Mouse (Mus musculus): ENCODE data around the gene Rps3. TPM values are rescaled to one million over a fixed set of nuclear protein-coding genes. Genes with fewer than 3 reads are reported as not detected.
"Not testable (repeated sequence)": the region's sequence is repeated elsewhere in the genome, so short reads cannot be mapped to it uniquely, and the experiment has no call there.

Rps3 gene
- polyA plus RNA-seq, 1 experiment from 2014 or later, result 821 TPM

DNA sequence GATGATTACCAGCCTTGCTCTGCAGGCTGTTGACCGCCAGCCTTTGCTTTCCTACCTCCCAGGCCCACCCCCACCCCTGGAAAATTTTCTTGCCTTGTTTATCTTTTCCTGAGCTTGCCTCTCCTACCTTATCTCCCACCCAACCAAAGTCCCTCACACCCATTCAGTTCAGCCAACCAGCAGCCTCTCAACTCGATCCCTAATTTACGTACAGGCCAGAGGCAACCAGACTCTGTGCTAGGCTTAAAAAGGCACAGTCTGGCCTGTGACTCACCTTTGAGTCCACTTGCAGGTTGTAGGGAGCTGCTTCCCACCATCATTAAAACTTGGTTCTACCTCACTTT lies 33.2 kb upstream of the Rps3 start:
- Histone ChIP-seq H3K27ac (replicated peaks; ENCODE audit: low read depth, low read length) (no peak overlapping the region), H3K4me2 (ENCODE audit: low read depth, low read length) (no peak overlapping the region), H3K9ac (replicated peaks; ENCODE audit: low read length) (no peak overlapping the region), H3K4me3 (ENCODE audit: low read depth, low read length) (no peak overlapping the region), H3K4me1 (ENCODE audit: control insufficient read depth, insufficient read depth, low read length) (no peaks in the 10 kb centered on the region), H3K36me3 (replicated peaks; ENCODE audit: control insufficient read depth, insufficient read depth, low read depth, low read length) (no peaks in the 10 kb centered on the region), H3K27me3 (ENCODE audit: control insufficient read depth, insufficient read depth, low read length) (no peaks in the 10 kb centered on the region), H3K9me3 (replicated peaks; ENCODE audit: control insufficient read depth, low read length) (no peaks in the 10 kb centered on the region)
- DNase-seq (ENCODE audit: low spot score), result no peak
- no peak for ATAC-seq (replicated peaks; ENCODE audit: insufficient number of reproducible peaks, low FRiP score, low TSS enrichment, low read depth)
- WGBS, result 80% methylated on average over 3 of the region's 3 CpGs

- H3K27me3 ChIP-seq (ENCODE audit: control insufficient read depth, insufficient read depth, low read length), result no peaks in the 10 kb centered on the region
- no peaks in the 10 kb centered on the region for H3K4me1 ChIP-seq (ENCODE audit: control insufficient read depth, insufficient read depth, low read length)
- no peak overlapping the region for H3K4me3 ChIP-seq (ENCODE audit: low read depth, low read length)
- 82% methylated on average over 9 of the region's 9 CpGs for WGBS
- ATAC-seq (replicated peaks; ENCODE audit: insufficient number of reproducible peaks, low FRiP score, low TSS enrichment, low read depth), result no peak
- H3K27ac ChIP-seq (replicated peaks; ENCODE audit: low read depth, low read length), result no peak overlapping the region
- no peak overlapping the region for H3K9ac ChIP-seq (replicated peaks; ENCODE audit: low read length)
- no peaks in the 10 kb centered on the region for H3K9me3 ChIP-seq (replicated peaks; ENCODE audit: control insufficient read depth, low read length)
- no peak overlapping the region for H3K4me2 ChIP-seq (ENCODE audit: low read depth, low read length)
- no peak for DNase-seq (ENCODE audit: low spot score)
- H3K36me3 ChIP-seq (replicated peaks; ENCODE audit: control insufficient read depth, insufficient read depth, low read depth, low read length), result no peaks in the 10 kb centered on the region
These were observed 32.7 kb upstream of the Rps3 start for GRCm38 (mm10) chr7:99516092-99516813.

DNA sequence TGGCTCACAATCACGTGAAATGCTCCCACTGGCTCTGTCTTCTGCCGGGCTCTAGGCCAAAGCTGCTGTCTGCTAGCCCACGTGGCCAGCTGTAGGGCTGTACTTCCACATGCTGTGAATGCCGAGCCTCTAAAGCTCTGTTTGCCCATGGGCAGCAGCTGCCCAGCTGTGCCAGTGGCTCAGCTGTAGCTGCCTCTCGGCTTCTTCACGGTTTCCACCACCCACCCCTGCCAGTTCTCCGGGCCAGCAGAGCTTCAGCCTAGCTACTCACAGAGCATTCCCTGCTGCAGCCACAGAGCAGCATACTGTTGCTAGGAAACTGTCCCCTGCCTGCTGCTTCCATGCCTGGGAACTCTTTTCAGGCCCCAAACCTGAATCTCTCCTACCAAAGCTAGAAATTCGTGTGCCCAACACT lies 26.6 kb upstream of the Rps3 start:
- ATAC-seq (replicated peaks; ENCODE audit: insufficient number of reproducible peaks, low FRiP score, low TSS enrichment, low read depth) (no peak), DNase-seq (ENCODE audit: low spot score) (peak; percentile 9)
- 14% methylated on average over 8 of the region's 8 CpGs for WGBS
- no peak overlapping the region for H3K4me2 ChIP-seq (ENCODE audit: low read depth, low read length)
- no peaks in the 10 kb centered on the region for H3K9me3 ChIP-seq (replicated peaks; ENCODE audit: control insufficient read depth, low read length)
- no peak overlapping the region for H3K4me3 ChIP-seq (ENCODE audit: low read depth, low read length)
- H3K9ac ChIP-seq (replicated peaks; ENCODE audit: low read length), result no peak overlapping the region
- H3K4me1 ChIP-seq (ENCODE audit: control insufficient read depth, insufficient read depth, low read length), result no peaks in the 10 kb centered on the region
- no peaks in the 10 kb centered on the region for H3K27me3 ChIP-seq (ENCODE audit: control insufficient read depth, insufficient read depth, low read length)
- H3K36me3 ChIP-seq (replicated peaks; ENCODE audit: control insufficient read depth, insufficient read depth, low read depth, low read length), result no peaks in the 10 kb centered on the region
- H3K27ac ChIP-seq (replicated peaks; ENCODE audit: low read depth, low read length), result no peak overlapping the region

- 34% methylated on average over 2 of the region's 2 CpGs for WGBS
- not testable (repeated sequence) for H3K27me3 ChIP-seq (ENCODE audit: control insufficient read depth, insufficient read depth, low read length); H3K36me3 ChIP-seq (replicated peaks; ENCODE audit: control insufficient read depth, insufficient read depth, low read depth, low read length); H3K9me3 ChIP-seq (replicated peaks; ENCODE audit: control insufficient read depth, low read length); ATAC-seq (replicated peaks; ENCODE audit: insufficient number of reproducible peaks, low FRiP score, low TSS enrichment, low read depth); H3K9ac ChIP-seq (replicated peaks; ENCODE audit: low read length); H3K4me2 ChIP-seq (ENCODE audit: low read depth, low read length); DNase-seq (ENCODE audit: low spot score); H3K27ac ChIP-seq (replicated peaks; ENCODE audit: low read depth, low read length); H3K4me3 ChIP-seq (ENCODE audit: low read depth, low read length); H3K4me1 ChIP-seq (ENCODE audit: control insufficient read depth, insufficient read depth, low read length)
These were observed 24.6 kb upstream of the Rps3 start for GRCm38 (mm10) chr7:99508187-99508586.

DNA sequence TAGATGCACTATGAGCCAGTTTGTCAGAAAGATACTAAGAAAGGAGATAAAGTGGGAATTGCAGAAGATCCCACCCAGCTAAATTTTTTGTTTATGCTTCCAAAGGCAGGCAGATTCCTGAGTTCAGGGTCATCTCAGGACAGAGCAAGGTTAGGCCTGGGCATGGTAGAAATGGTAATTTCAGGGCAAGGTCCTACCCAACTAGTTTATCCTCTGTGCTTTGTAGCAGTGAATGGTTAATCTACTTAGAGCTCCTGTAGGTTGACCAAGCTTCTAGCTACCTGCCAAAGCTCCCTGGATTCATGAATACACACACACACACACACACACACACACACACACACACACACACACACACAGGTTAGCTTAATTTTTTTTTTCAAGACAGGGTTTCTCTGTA lies 21.0 kb upstream of the Rps3 start:
- Histone ChIP-seq H3K27ac (replicated peaks; ENCODE audit: low read depth, low read length) (no peak overlapping the region), H3K27me3 (ENCODE audit: control insufficient read depth, insufficient read depth, low read length) (no peaks in the 10 kb centered on the region), H3K4me2 (ENCODE audit: low read depth, low read length) (no peak overlapping the region), H3K4me1 (ENCODE audit: control insufficient read depth, insufficient read depth, low read length) (no peaks in the 10 kb centered on the region), H3K9ac (replicated peaks; ENCODE audit: low read length) (no peak overlapping the region), H3K9me3 (replicated peaks; ENCODE audit: control insufficient read depth, low read length) (no peaks in the 10 kb centered on the region), H3K36me3 (replicated peaks; ENCODE audit: control insufficient read depth, insufficient read depth, low read depth, low read length) (no peaks in the 10 kb centered on the region), H3K4me3 (ENCODE audit: low read depth, low read length) (no peak overlapping the region)
- ATAC-seq (replicated peaks; ENCODE audit: insufficient number of reproducible peaks, low FRiP score, low TSS enrichment, low read depth) (no peak), DNase-seq (ENCODE audit: low spot score) (no peak)

GRCm38 (mm10) chr7:99501148-99501547 lies 17.6 kb upstream of the Rps3 start:
- Histone ChIP-seq H3K27me3 (ENCODE audit: control insufficient read depth, insufficient read depth, low read length) (no peaks in the 10 kb centered on the region), H3K4me1 (ENCODE audit: control insufficient read depth, insufficient read depth, low read length) (no peaks in the 10 kb centered on the region), H3K27ac (replicated peaks; ENCODE audit: low read depth, low read length) (no peak overlapping the region), H3K9ac (replicated peaks; ENCODE audit: low read length) (no peak overlapping the region), H3K4me3 (ENCODE audit: low read depth, low read length) (no peak overlapping the region), H3K4me2 (ENCODE audit: low read depth, low read length) (no peak overlapping the region), H3K9me3 (replicated peaks; ENCODE audit: control insufficient read depth, low read length) (no peaks in the 10 kb centered on the region), H3K36me3 (replicated peaks; ENCODE audit: control insufficient read depth, insufficient read depth, low read depth, low read length) (no peaks in the 10 kb centered on the region)
- 51% methylated on average over 1 of the region's 1 CpGs for WGBS
- DNase-seq (ENCODE audit: low spot score), result no peak
- no peak for ATAC-seq (replicated peaks; ENCODE audit: insufficient number of reproducible peaks, low FRiP score, low TSS enrichment, low read depth)

DNA sequence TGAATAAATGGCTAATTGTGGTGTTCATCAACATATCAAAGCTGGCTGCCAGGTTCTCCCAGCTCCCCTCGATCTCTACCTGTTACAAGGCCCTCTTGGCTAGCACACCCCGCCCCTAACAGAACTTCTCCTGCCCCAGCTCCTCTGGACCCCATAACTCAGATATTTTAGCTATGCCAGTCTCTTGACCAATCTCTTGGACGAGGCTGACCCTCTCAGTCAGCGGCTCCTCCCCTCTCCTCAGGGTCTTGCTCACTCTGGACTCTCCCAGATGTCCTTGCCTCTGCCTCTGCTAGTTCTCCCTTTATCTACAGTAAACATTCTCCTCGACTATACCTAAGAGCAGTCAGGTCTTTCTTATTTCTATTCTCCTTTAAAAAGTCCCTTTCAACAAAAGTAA lies 17.1 kb upstream of the Rps3 start:
- no peak overlapping the region for H3K27ac ChIP-seq (replicated peaks; ENCODE audit: low read depth, low read length)
- 22% methylated on average over 5 of the region's 5 CpGs for WGBS
- no peaks in the 10 kb centered on the region for H3K27me3 ChIP-seq (ENCODE audit: control insufficient read depth, insufficient read depth, low read length)
- H3K9me3 ChIP-seq (replicated peaks; ENCODE audit: control insufficient read depth, low read length), result no peaks in the 10 kb centered on the region
- H3K4me2 ChIP-seq (ENCODE audit: low read depth, low read length), result no peak overlapping the region
- no peak for ATAC-seq (replicated peaks; ENCODE audit: insufficient number of reproducible peaks, low FRiP score, low TSS enrichment, low read depth)
- no peaks in the 10 kb centered on the region for H3K4me1 ChIP-seq (ENCODE audit: control insufficient read depth, insufficient read depth, low read length)
- no peak overlapping the region for H3K4me3 ChIP-seq (ENCODE audit: low read depth, low read length)
- no peaks in the 10 kb centered on the region for H3K36me3 ChIP-seq (replicated peaks; ENCODE audit: control insufficient read depth, insufficient read depth, low read depth, low read length)
- H3K9ac ChIP-seq (replicated peaks; ENCODE audit: low read length), result no peak overlapping the region
- DNase-seq (ENCODE audit: low spot score), result no peak

- no peak overlapping the region for H3K27ac ChIP-seq (replicated peaks; ENCODE audit: low read depth, low read length)
- no peaks in the 10 kb centered on the region for H3K4me1 ChIP-seq (ENCODE audit: control insufficient read depth, insufficient read depth, low read length)
- H3K9ac ChIP-seq (replicated peaks; ENCODE audit: low read length), result no peak overlapping the region
- H3K36me3 ChIP-seq (replicated peaks; ENCODE audit: control insufficient read depth, insufficient read depth, low read depth, low read length), result no peaks in the 10 kb centered on the region
- DNase-seq (ENCODE audit: low spot score) (peak; percentile 91), ATAC-seq (replicated peaks; ENCODE audit: insufficient number of reproducible peaks, low FRiP score, low TSS enrichment, low read depth) (no peak)
- 3% methylated on average over 8 of the region's 8 CpGs for WGBS
- H3K4me3 ChIP-seq (ENCODE audit: low read depth, low read length), result no peak overlapping the region
- H3K4me2 ChIP-seq (ENCODE audit: low read depth, low read length), result no peak overlapping the region
- no peaks in the 10 kb centered on the region for H3K9me3 ChIP-seq (replicated peaks; ENCODE audit: control insufficient read depth, low read length)
- H3K27me3 ChIP-seq (ENCODE audit: control insufficient read depth, insufficient read depth, low read length), result no peaks in the 10 kb centered on the region
These were observed 16.7 kb upstream of the Rps3 start for GRCm38 (mm10) chr7:99500201-99500600.
